Mouse (Mus musculus) heart, adult 10 weeks (tissue): Measurements from ENCODE around the gene Tnfrsf23. TPM values are rescaled to one million over a fixed set of nuclear protein-coding genes. Genes with fewer than 3 reads are reported as not detected.

ENCODE experiments used
- polyA plus RNA-seq: library from polyadenylated mRNA; stranded (reverse); fragments of 350-450 nt; fragmentation: Illumina TruSeq; extraction: RNeasy Lipid Tissue Mini Kit (QIAGEN cat#74804); gene quantifications from one replicate; pipeline ENCODE4 v1.2.3, GENCODE M21; 2014; ENCODE audit warnings: low read depth, low replicate concordance

The Tnfrsf23 gene
- polyA plus RNA-seq: 2.6 TPM

GRCm38 (mm10) chr7:143685359-143686067, at the start of gene Tnfrsf23:
TSS of gene Tnfrsf23 (minus strand) at chr7:143685872.

GRCm38 (mm10) chr7:143649034-143649768, 36.5 kb downstream of the Tnfrsf23 start, which contains the start of gene Tnfrsf22:
TSS of gene Tnfrsf22 (minus strand) at chr7:143649661.

GRCm38 (mm10) chr7:143628540-143628939, 57.1 kb downstream of the Tnfrsf23 start, which contains the start of gene Tnfrsf26:
TSS of gene Tnfrsf26 (minus strand) at chr7:143628722.

Other genes starting within 250 kb of the Tnfrsf23 start
- gene Cdkn1c, start 224.8 kb downstream of the Tnfrsf23 start, polyA plus RNA-seq: 27.8 TPM
- gene Slc22a18, start 212.1 kb downstream of the Tnfrsf23 start, polyA plus RNA-seq: 0.60 TPM
- not detected for gene Phlda2, start 182.7 kb downstream of the Tnfrsf23 start, polyA plus RNA-seq
- gene Nap1l4, start 136.8 kb downstream of the Tnfrsf23 start, polyA plus RNA-seq: 163 TPM
- gene Cars, start 85.8 kb downstream of the Tnfrsf23 start, polyA plus RNA-seq: 17.6 TPM
- 0.47 TPM for gene Tnfrsf26, start 57.1 kb downstream of the Tnfrsf23 start, polyA plus RNA-seq
- 3.0 TPM for gene Tnfrsf22, start 36.2 kb downstream of the Tnfrsf23 start, polyA plus RNA-seq
- gene Osbpl5, start 71.1 kb upstream of the Tnfrsf23 start, polyA plus RNA-seq: 12.6 TPM
- gene Mrgprg, start 81.1 kb upstream of the Tnfrsf23 start, polyA plus RNA-seq: not detected
- 0.89 TPM for gene Mrgpre, start 98.6 kb upstream of the Tnfrsf23 start, polyA plus RNA-seq
- gene Nadsyn1, start 137.0 kb upstream of the Tnfrsf23 start, polyA plus RNA-seq: 7.5 TPM
- gene Dhcr7, start 137.3 kb upstream of the Tnfrsf23 start, polyA plus RNA-seq: 6.6 TPM
- not detected for gene Gm498, start 181.0 kb upstream of the Tnfrsf23 start, polyA plus RNA-seq